Mouse (Mus musculus): ENCODE data around the gene BC048562.

DNA sequence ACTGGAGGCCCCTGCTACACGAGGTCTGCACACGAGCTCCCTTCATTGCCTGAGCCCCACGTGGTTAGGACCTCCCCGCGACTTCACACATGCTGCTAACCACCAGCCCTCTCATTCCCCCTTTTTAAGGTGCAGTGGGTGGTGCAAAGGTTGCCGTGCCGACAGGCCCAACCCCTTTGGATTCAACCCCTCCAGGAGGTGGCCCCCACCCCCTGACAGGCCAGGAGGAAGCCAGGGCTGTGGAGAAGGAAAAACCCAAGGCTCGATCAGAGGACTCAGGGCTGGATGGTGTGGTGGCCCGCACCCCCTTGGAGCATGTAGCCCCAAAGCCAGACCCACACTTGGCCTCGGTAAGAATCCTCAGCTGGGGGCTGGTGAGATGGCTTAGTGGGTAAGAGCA lies 58.6 kb downstream of the BC048562 start:
- TF ChIP-seq CTCF (IDR thresholded peaks at IDR 0.05; ENCODE audit: control insufficient read depth, insufficient read depth, insufficient replicate concordance, low read depth, low read length) (no peak), POLR2A (IDR thresholded peaks at IDR 0.05; ENCODE audit: control insufficient read depth, low read depth, low read length) (no peak)
